Mouse (Mus musculus): ENCODE data around the gene Phkg2. TPM values are rescaled to one million over a fixed set of nuclear protein-coding genes. Genes with fewer than 3 reads are reported as not detected.

The Phkg2 gene
- polyA plus RNA-seq, 1 experiment from 2014 or later, result 14.5 TPM

- no peak overlapping the region for H3K27ac ChIP-seq (ENCODE audit: low read depth)
- H3K27me3 ChIP-seq (ENCODE audit: insufficient read depth, low read length), result no peaks in the 10 kb centered on the region
- peaks cover 37% of the 10 kb centered on the region for H3K36me3 ChIP-seq (replicated peaks; ENCODE audit: insufficient read depth, low read length)
- no peak for ATAC-seq
- DNase-seq, result no peak
- TF ChIP-seq EP300 (IDR thresholded peaks at IDR 0.05; ENCODE audit: low read depth) (no peak), CTCF (IDR thresholded peaks at IDR 0.05; ENCODE audit: low read depth) (no peak)
- H3K4me2 ChIP-seq (ENCODE audit: low read depth, low read length), result no peak overlapping the region
- no peaks in the 10 kb centered on the region for H3K4me1 ChIP-seq (ENCODE audit: insufficient read depth)
- H3K9me3 ChIP-seq (ENCODE audit: low read length), result no peaks in the 10 kb centered on the region
- H3K9ac ChIP-seq (replicated peaks), result no peak overlapping the region
- no peak overlapping the region for H3K4me3 ChIP-seq (ENCODE audit: low read depth, low read length)
- WGBS (ENCODE audit: insufficient replicate concordance), result 81% methylated on average over 6 of the region's 6 CpGs
Observed at GRCm38 (mm10) chr7:127564381-127565150, 8.6 kb upstream of the Phkg2 start.

GRCm38 (mm10) chr7:127573503-127574008, 416 bp downstream of the Phkg2 start:
- peak overlapping the region; percentile 86 for H3K27ac ChIP-seq (ENCODE audit: low read depth)
- peak overlapping the region; percentile 97 for H3K4me2 ChIP-seq (ENCODE audit: low read depth, low read length)
- peak overlapping the region; percentile 89 for H3K9ac ChIP-seq (replicated peaks)
- ATAC-seq (peak; percentile 35), DNase-seq (no peak)
- no peaks in the 10 kb centered on the region for H3K9me3 ChIP-seq (ENCODE audit: low read length)
- WGBS (ENCODE audit: insufficient replicate concordance), result 2% methylated on average over 26 of the region's 28 CpGs
- H3K36me3 ChIP-seq (replicated peaks; ENCODE audit: insufficient read depth, low read length), result peaks cover 18% of the 10 kb centered on the region
- H3K27me3 ChIP-seq (ENCODE audit: insufficient read depth, low read length), result no peaks in the 10 kb centered on the region
- peaks cover 18% of the 10 kb centered on the region for H3K4me1 ChIP-seq (ENCODE audit: insufficient read depth)
- TF ChIP-seq EP300 (IDR thresholded peaks at IDR 0.05; ENCODE audit: low read depth), result no peak
- TF ChIP-seq CTCF (IDR thresholded peaks at IDR 0.05; ENCODE audit: low read depth), result no peak
- H3K4me3 ChIP-seq (ENCODE audit: low read depth, low read length), result peak overlapping the region; percentile 85

DNA sequence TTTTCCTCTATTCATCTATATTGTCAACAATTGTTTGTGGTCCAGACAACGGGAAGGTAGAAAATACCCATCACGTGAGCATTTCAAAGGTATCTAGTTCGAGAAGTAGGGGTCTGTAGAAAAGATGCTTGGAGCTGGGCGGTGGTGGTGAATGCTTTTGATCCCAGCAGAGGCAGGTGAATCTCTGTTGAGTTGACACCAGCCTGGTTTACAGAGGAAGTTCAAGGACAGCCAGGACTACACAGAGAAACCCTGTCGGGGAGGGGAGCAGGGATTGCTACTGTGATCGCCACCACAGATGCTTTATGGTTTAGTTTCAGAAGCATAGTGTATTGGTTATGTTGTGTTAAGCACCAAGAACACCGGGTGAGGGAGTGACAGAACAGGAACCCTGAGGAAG, 975 bp downstream of the Phkg2 start:
- ATAC-seq, result no peak
- H3K9ac ChIP-seq (replicated peaks), result peak overlapping the region; percentile 89
- H3K27me3 ChIP-seq (ENCODE audit: insufficient read depth, low read length), result no peaks in the 10 kb centered on the region
- H3K4me2 ChIP-seq (ENCODE audit: low read depth, low read length), result peak overlapping the region; percentile 97
- DNase-seq, result no peak
- TF ChIP-seq CTCF (IDR thresholded peaks at IDR 0.05; ENCODE audit: low read depth), result no peak
- TF ChIP-seq EP300 (IDR thresholded peaks at IDR 0.05; ENCODE audit: low read depth), result no peak
- WGBS (ENCODE audit: insufficient replicate concordance), result 11% methylated on average over 7 of the region's 7 CpGs
- H3K4me3 ChIP-seq (ENCODE audit: low read depth, low read length), result peak overlapping the region; percentile 85
- H3K9me3 ChIP-seq (ENCODE audit: low read length), result no peaks in the 10 kb centered on the region
- peaks cover 18% of the 10 kb centered on the region for H3K36me3 ChIP-seq (replicated peaks; ENCODE audit: insufficient read depth, low read length)
- peak overlapping the region; percentile 86 for H3K27ac ChIP-seq (ENCODE audit: low read depth)
- peaks cover 18% of the 10 kb centered on the region for H3K4me1 ChIP-seq (ENCODE audit: insufficient read depth)

DNA sequence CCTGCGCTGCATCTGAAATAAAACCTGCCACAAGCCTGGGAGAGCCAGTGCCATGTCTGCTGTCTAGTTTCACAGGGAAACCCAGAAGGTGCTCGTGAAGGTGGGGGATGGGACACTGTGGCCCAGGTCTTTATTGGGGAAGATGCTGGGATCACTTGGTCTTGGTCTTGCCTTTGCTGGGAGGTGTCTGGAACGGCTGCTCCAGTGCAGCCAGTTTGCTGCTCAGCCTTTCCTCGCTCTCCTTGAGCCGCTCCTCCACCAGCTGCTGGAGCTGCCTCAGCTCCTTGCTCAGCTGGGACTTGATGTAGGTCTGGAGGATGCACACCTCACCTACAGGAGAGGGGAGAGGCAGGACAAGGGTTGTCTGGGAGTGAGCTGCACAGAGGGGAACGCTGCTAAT, 10.1 kb downstream of the Phkg2 start:
- DNase-seq (no peak), ATAC-seq (no peak)
- no peak overlapping the region for H3K4me3 ChIP-seq (ENCODE audit: low read depth, low read length)
- no peak overlapping the region for H3K4me2 ChIP-seq (ENCODE audit: low read depth, low read length)
- peaks cover 49% of the 10 kb centered on the region for H3K36me3 ChIP-seq (replicated peaks; ENCODE audit: insufficient read depth, low read length)
- 0 out of 2 replicates have a peak, but pooled peaks cover 7% of the 10 kb centered on the region for H3K4me1 ChIP-seq (ENCODE audit: insufficient read depth)
- H3K9me3 ChIP-seq (ENCODE audit: low read length), result no peaks in the 10 kb centered on the region
- no peak for TF ChIP-seq EP300 (IDR thresholded peaks at IDR 0.05; ENCODE audit: low read depth)
- no peak for TF ChIP-seq CTCF (IDR thresholded peaks at IDR 0.05; ENCODE audit: low read depth)
- WGBS (ENCODE audit: insufficient replicate concordance), result 79% methylated on average over 6 of the region's 6 CpGs
- H3K27me3 ChIP-seq (ENCODE audit: insufficient read depth, low read length), result no peaks in the 10 kb centered on the region
- no peak overlapping the region for H3K27ac ChIP-seq (ENCODE audit: low read depth)
- no peak overlapping the region for H3K9ac ChIP-seq (replicated peaks)

- Histone ChIP-seq H3K27me3 (ENCODE audit: insufficient read depth, low read length) (no peaks in the 10 kb centered on the region), H3K4me1 (ENCODE audit: insufficient read depth) (peaks cover 16% of the 10 kb centered on the region), H3K4me2 (ENCODE audit: low read depth, low read length) (no peak overlapping the region), H3K27ac (ENCODE audit: low read depth) (peak overlapping the region; percentile 39; the same call in 1 of the 2 replicates), H3K9ac (replicated peaks) (no peak overlapping the region), H3K4me3 (ENCODE audit: low read depth, low read length) (no peak overlapping the region), H3K36me3 (replicated peaks; ENCODE audit: insufficient read depth, low read length) (peaks cover 39% of the 10 kb centered on the region), H3K9me3 (ENCODE audit: low read length) (no peaks in the 10 kb centered on the region)
- DNase-seq (no peak), ATAC-seq (no peak)
- 73% methylated on average over 7 of the region's 7 CpGs for WGBS (ENCODE audit: insufficient replicate concordance)
- TF ChIP-seq EP300 (IDR thresholded peaks at IDR 0.05; ENCODE audit: low read depth) (no peak), CTCF (IDR thresholded peaks at IDR 0.05; ENCODE audit: low read depth) (no peak)
Observed at GRCm38 (mm10) chr7:127585031-127585430, 11.9 kb downstream of the Phkg2 start.

- Histone ChIP-seq H3K36me3 (replicated peaks; ENCODE audit: insufficient read depth, low read length) (peaks cover 39% of the 10 kb centered on the region), H3K9ac (replicated peaks) (no peak overlapping the region), H3K27ac (ENCODE audit: low read depth) (peak overlapping the region; percentile 25; the same call in 1 of the 2 replicates), H3K4me2 (ENCODE audit: low read depth, low read length) (peak overlapping the region; percentile 19), H3K4me3 (ENCODE audit: low read depth, low read length) (no peak overlapping the region), H3K4me1 (ENCODE audit: insufficient read depth) (peaks cover 16% of the 10 kb centered on the region), H3K9me3 (ENCODE audit: low read length) (no peaks in the 10 kb centered on the region), H3K27me3 (ENCODE audit: insufficient read depth, low read length) (no peaks in the 10 kb centered on the region)
- WGBS (ENCODE audit: insufficient replicate concordance), result 62% methylated on average over 6 of the region's 6 CpGs
- TF ChIP-seq CTCF (IDR thresholded peaks at IDR 0.05; ENCODE audit: low read depth) (no peak), EP300 (IDR thresholded peaks at IDR 0.05; ENCODE audit: low read depth) (peak; percentile 64; the same call in 1 of the 2 replicates)
- ATAC-seq, result no peak
- DNase-seq, result peak; percentile 45
Observed at GRCm38 (mm10) chr7:127586149-127586548, 13.0 kb downstream of the Phkg2 start.

Data from liver, postnatal 0 days (tissue).